Mouse (Mus musculus): ENCODE measurements around the gene H2-Ab1.

DNA sequence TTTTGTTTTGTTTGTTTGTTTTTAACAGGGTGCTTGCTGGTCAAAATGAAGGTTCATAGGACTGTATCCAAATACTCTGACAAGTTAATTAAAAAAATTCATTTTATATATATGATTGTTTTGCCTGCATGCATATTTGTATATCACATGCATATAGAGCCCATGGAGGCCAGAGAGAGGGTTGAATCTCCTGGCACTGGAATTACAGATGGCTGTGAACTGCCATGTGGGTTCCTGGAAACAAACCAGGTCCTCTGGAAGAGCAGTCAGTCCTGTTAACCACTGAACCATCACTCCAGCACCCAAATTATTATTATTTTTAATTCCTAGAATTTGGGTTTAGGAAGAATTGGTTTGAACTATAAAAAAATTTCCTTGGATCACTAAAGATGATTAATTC, 37.8 kb downstream of the H2-Ab1 start:
- TF ChIP-seq CTCF (IDR thresholded peaks at IDR 0.05; ENCODE audit: low read depth) = no peak
- no peak for TF ChIP-seq EP300 (IDR thresholded peaks at IDR 0.05; ENCODE audit: low read depth)
